Mouse (Mus musculus): ENCODE measurements around the gene Gm15056. TPM values are rescaled to one million over a fixed set of nuclear protein-coding genes. Genes with fewer than 3 reads are reported as not detected.

The Gm15056 gene
- not detected for total RNA-seq (2021)

- DNase-seq = no peak
Observed at GRCm38 (mm10) chr8:20902527-20902926, at the start of gene Gm15056. TSS of gene Gm15056 (minus strand) at chr8:20902627.

- DNase-seq = no peak
Observed at GRCm38 (mm10) chr8:20944610-20945009, 42.2 kb upstream of the Gm15056 start, which contains the start of gene AY761185. TSS of gene AY761185 (minus strand) at chr8:20944710.

- DNase-seq = no peak
Observed at GRCm38 (mm10) chr8:20921971-20922370, 19.5 kb upstream of the Gm15056 start, which contains the start of gene Gm6040. TSS of gene Gm6040 (minus strand) at chr8:20922071.

GRCm38 (mm10) chr8:20912288-20912687 lies 9.9 kb upstream of the Gm15056 start:
- DNase-seq = no peak

- DNase-seq = no peak
Observed at GRCm38 (mm10) chr8:20908256-20908655, 5.8 kb upstream of the Gm15056 start.

GRCm38 (mm10) chr8:20907119-20907518 lies 4.7 kb upstream of the Gm15056 start:
- DNase-seq = no peak

GRCm38 (mm10) chr8:20892369-20892768 lies 10.1 kb downstream of the Gm15056 start, which contains the start of gene Defb33:
TSS of gene Defb33 (plus strand) at chr8:20892669.
- no peak for DNase-seq

GRCm38 (mm10) chr8:20874608-20875007 lies 27.8 kb downstream of the Gm15056 start:
- no peak for DNase-seq

Other genes with a start within 250 kb of the Gm15056 start
- not detected for gene Defb33, start 10.0 kb downstream of the Gm15056 start, total RNA-seq (2021)
- gene Gm6040, start 19.4 kb upstream of the Gm15056 start, total RNA-seq (2021) = not detected
- gene AY761185, start 42.1 kb upstream of the Gm15056 start, total RNA-seq (2021) = not detected
- gene Defa21, start 122.9 kb upstream of the Gm15056 start, total RNA-seq (2021) = not detected
- gene Defa23, start 152.4 kb upstream of the Gm15056 start, total RNA-seq (2021) = not detected
- not detected for gene Defa35, start 162.4 kb upstream of the Gm15056 start, total RNA-seq (2021)
- gene Defa25, start 181.8 kb upstream of the Gm15056 start, total RNA-seq (2021) = not detected
- not detected for gene Gm14851, start 193.4 kb upstream of the Gm15056 start, total RNA-seq (2021)
- gene Defa30, start 232.0 kb upstream of the Gm15056 start, total RNA-seq (2021) = not detected